Mouse (Mus musculus) stomach, embryonic 16.5 days (tissue): ENCODE measurements around the gene P2ry2. TPM values are rescaled to one million over a fixed set of nuclear protein-coding genes. Genes with fewer than 3 reads are reported as not detected.

Experiments used
- ATAC-seq: fragments of 200-750 bp; cut with Nextera tagmentation; 2 replicates; pipeline ENCODE4 v1.8.0; 2017; ENCODE audit warnings: moderate number of reproducible peaks, moderate TSS enrichment; ENCODE audit not compliant: insufficient read depth, low FRiP score
- H3K27ac ChIP-seq: fragments of 300-500 bp; sonication (generic); 2 replicates; pipeline ENCODE4 v1.5.1; 2014; ENCODE audit warnings: low read length
- H3K27me3 ChIP-seq: fragments of 300-500 bp; sonication (generic); 2 replicates; pipeline ENCODE4 v1.6.1; 2014; ENCODE audit warnings: low read length, control low read depth, mixed read lengths; ENCODE audit not compliant: control insufficient read depth, insufficient read depth
- H3K36me3 ChIP-seq: fragments of 300-500 bp; sonication (generic); 2 replicates; pipeline ENCODE4 v1.6.1; 2014; ENCODE audit warnings: low read length; ENCODE audit not compliant: control insufficient read depth, insufficient read depth
- H3K4me1 ChIP-seq: fragments of 300-500 bp; sonication (generic); 2 replicates; pipeline ENCODE4 v1.6.1; 2014; ENCODE audit warnings: low read length, control low read depth, mixed read lengths; ENCODE audit not compliant: control insufficient read depth, insufficient read depth
- H3K4me2 ChIP-seq: fragments of 300-500 bp; sonication (generic); 2 replicates; pipeline ENCODE4 v1.6.1; 2014; ENCODE audit warnings: low read depth, low read length, mixed read lengths
- H3K4me3 ChIP-seq: fragments of 300-500 bp; sonication (generic); replicated peaks from 2 replicates; pipeline ENCODE4 v1.5.1; 2014; ENCODE audit warnings: mild to moderate bottlenecking, low read length
- H3K9ac ChIP-seq: fragments of 300-500 bp; sonication (generic); 2 replicates; pipeline ENCODE4 v1.6.1; 2014; ENCODE audit warnings: low read length
- H3K9me3 ChIP-seq: fragments of 300-500 bp; sonication (generic); replicated peaks from 2 replicates; pipeline ENCODE4 v1.6.1; 2016; ENCODE audit warnings: low read length, control low read depth; ENCODE audit not compliant: control insufficient read depth
- WGBS: fragments of 180-500 bp; shearing (Covaris S2); extraction: QIAGEN DNeasy Blood & Tissue Kit; methylation state at CpG from one replicate; pipeline ENCODE4 v1.1.7; 2014; 5-methylcytosine and 5-hydroxymethylcytosine counted together
- polyA plus RNA-seq: library from polyadenylated mRNA; unstranded; fragments of >200 nt; fragmentation: Nextera tagmentation; extraction: Ambion mirVana; gene quantifications from 2 replicates; pipeline ENCODE4 v1.2.1, GENCODE M21; 2015

Gene P2ry2
- polyA plus RNA-seq: 8.5 and 12.0 TPM in 2 replicates

DNA sequence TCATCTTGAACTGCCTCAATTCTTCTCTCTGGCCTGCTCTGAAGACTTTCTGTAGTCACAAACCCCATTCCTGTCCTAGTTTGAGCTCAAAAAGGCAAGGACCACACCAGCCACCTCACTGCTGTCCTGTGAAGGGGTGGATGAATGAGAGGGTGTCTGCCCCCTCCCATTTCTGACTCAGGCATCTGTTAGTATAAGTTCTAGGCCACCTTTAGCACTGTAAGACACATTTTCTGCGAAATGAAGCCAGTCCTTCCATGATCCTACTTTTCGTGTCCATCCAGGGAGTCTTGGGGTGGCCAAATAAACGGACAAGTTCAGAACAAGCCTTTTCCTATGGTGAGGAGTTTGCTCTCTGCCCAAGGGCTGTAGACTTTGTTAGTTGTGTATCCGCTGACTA is at the start of gene P2ry2:
TSS of gene P2ry2 (minus strand) at position 326 of the 400 bp plus-strand sequence.
- Histone ChIP-seq H3K9me3 (no peaks in the 10 kb centered on the region), H3K27me3 (peaks cover 20% of the 10 kb centered on the region), H3K4me3 (peak within 1 kb of the TSS; percentile 63), H3K4me1 (0 out of 2 replicates have a peak, but pooled peaks cover 5% of the 10 kb centered on the region), H3K9ac (peak within 1 kb of the TSS; percentile 74), H3K27ac (peak within 1 kb of the TSS; percentile 38; the same call in 1 of the 2 replicates), H3K4me2 (peak within 1 kb of the TSS; percentile 89), H3K36me3 (no peaks in the 10 kb centered on the region)
- ATAC-seq: no peak
- 72% methylated on average over 4 of the region's 4 CpGs for WGBS

DNA sequence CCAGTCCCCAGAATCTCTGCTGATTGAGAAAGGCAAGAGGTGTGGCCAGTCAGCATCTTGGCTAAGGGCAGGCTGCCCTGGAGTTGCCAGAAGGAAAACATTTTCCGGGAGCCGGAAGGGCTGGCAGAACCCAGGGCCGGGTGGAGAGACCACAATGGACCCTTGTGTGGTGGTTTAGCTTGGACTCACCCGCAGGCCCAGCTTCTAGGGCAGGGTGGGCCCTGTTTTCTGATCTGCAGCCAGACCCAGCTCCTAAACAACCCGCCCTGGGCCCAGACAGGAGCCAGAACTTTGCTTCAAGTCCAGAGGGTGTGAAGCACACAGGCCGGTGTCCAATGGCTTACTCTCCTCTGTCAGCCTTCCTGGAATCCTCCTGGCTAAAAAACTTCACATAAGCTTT is 49.6 kb upstream of the P2ry2 start:
- H3K9me3 ChIP-seq: no peaks in the 10 kb centered on the region
- H3K27ac ChIP-seq: no peak overlapping the region
- H3K4me2 ChIP-seq: no peak overlapping the region
- H3K27me3 ChIP-seq: no peaks in the 10 kb centered on the region
- no peak overlapping the region for H3K9ac ChIP-seq
- H3K36me3 ChIP-seq: no peaks in the 10 kb centered on the region
- no peak overlapping the region for H3K4me3 ChIP-seq
- no peak for ATAC-seq
- H3K4me1 ChIP-seq: peaks cover 3% of the 10 kb centered on the region; the same call in 1 of the 2 replicates
- WGBS: 87% methylated on average over 6 of the region's 6 CpGs

DNA sequence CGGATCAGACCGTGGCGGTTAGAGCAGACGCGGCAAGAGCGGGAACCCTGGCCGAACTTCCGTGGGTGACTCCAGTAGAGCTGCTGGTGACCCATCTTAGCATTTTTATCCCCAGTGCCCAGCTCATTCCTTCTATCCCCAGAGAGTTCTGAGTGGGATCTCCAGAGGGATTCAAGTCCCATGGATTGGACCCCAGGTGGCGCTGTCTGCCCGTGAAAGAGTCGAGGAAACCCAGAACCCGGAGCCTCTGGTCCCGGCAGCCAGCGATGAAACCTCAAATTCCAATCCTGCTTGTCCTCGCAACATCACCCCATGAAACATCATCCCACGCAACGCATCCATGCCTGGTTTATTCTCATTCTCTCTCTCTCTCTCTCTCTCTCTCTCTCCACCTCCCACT is 48.7 kb upstream of the P2ry2 start:
- no peaks in the 10 kb centered on the region for H3K9me3 ChIP-seq
- H3K9ac ChIP-seq: 0 out of 2 replicates have a peak overlapping the region, but pooled peaks have one; percentile 26
- H3K4me1 ChIP-seq: peaks cover 3% of the 10 kb centered on the region; the same call in 1 of the 2 replicates
- ATAC-seq: peak; percentile 51; the same call in 1 of the 2 replicates
- no peaks in the 10 kb centered on the region for H3K27me3 ChIP-seq
- H3K4me2 ChIP-seq: peak overlapping the region; percentile 38
- no peaks in the 10 kb centered on the region for H3K36me3 ChIP-seq
- H3K4me3 ChIP-seq: no peak overlapping the region
- 6% methylated on average over 17 of the region's 17 CpGs for WGBS
- no peak overlapping the region for H3K27ac ChIP-seq

DNA sequence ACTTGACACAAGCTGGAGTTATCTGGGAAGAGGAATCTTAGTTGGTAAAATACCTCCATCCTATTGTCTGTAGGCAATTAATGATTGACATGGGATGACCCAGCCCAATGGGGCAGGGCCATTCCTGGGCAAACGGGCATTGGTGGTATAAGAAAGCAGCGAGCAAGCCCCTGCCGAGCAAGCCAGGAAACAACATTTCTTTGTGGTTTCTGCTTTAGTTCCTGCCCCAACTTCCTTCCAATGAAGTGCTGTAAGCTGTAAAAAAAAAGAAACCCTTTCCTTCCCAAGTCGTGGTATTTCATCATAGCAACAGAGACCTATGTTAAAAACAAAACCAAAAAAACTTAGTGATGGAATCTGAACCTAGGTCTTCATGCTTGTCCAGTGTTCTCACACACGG is 47.8 kb upstream of the P2ry2 start:
- H3K27me3 ChIP-seq: no peaks in the 10 kb centered on the region
- H3K36me3 ChIP-seq: no peaks in the 10 kb centered on the region
- 70% methylated on average over 5 of the region's 5 CpGs for WGBS
- H3K4me3 ChIP-seq: no peak overlapping the region
- no peak overlapping the region for H3K4me2 ChIP-seq
- H3K27ac ChIP-seq: no peak overlapping the region
- 0 out of 2 replicates have a peak, but pooled peaks cover 3% of the 10 kb centered on the region for H3K4me1 ChIP-seq
- no peak for ATAC-seq
- no peaks in the 10 kb centered on the region for H3K9me3 ChIP-seq
- H3K9ac ChIP-seq: no peak overlapping the region

DNA sequence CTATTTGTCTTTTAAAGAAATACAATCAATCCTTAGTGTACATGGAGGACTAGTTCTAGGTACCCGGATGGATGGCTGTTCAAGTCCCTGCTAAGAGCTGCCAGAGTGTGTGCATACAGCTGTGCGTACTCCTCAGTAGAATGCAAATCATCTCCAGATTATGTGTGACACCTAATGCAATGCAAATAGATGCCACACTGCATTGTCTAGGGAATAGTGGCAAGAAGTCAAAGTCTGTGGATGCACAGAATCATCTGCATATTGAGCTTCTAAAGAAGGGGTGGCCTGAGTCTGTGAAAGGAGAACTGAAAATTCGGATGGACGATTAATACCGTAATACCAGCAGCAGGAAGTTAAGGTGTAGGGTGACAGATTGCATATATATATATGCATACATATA is 46.5 kb upstream of the P2ry2 start:
- H3K4me2 ChIP-seq: no peak overlapping the region
- 0 out of 2 replicates have a peak, but pooled peaks cover 3% of the 10 kb centered on the region for H3K4me1 ChIP-seq
- no peaks in the 10 kb centered on the region for H3K27me3 ChIP-seq
- no peak overlapping the region for H3K4me3 ChIP-seq
- ATAC-seq: no peak
- no peak overlapping the region for H3K9ac ChIP-seq
- H3K9me3 ChIP-seq: no peaks in the 10 kb centered on the region
- H3K27ac ChIP-seq: no peak overlapping the region
- 86% methylated on average over 5 of the region's 5 CpGs for WGBS
- H3K36me3 ChIP-seq: no peaks in the 10 kb centered on the region

DNA sequence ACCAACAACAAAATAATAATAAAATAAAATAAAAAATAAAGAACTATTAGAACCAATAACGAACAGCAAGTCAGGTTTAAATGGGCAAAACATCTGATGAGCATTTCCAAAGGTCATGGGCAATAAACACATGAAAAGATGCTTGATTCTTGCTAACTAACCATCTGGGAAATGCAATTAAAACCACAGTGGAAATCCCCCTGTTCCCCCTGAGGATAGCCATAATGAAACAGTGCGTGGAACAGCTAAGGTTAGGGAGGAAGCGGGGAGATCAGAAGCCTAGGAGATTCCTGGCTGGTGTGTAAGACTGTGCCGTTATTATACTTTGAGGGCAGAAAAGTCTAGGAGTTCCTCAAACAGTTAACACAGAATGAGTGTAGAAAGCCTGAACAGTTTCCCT is 44.6 kb upstream of the P2ry2 start:
- Histone ChIP-seq H3K36me3 (no peaks in the 10 kb centered on the region), H3K9me3 (no peaks in the 10 kb centered on the region)

DNA sequence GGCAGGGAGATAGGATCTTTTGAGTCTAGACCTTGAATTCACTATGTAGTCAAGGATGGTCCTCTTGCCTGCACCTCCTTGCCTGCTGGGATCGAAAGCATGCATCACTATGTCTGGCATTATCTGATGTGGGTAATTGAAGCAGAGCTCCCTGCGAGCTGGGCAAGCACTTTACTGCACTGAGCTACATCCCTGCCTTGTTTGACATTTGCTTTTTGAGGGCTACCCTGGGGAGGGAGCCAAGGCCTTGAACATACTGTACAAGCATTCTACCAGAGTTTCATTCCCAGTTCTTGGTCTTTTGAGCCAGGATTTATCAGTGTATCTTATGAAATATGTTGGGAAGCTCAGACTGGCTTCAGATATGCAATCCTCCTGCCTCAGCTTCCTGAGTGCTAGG is 40.5 kb upstream of the P2ry2 start:
- H3K36me3 ChIP-seq: no peaks in the 10 kb centered on the region
- H3K27me3 ChIP-seq: no peaks in the 10 kb centered on the region
- H3K4me3 ChIP-seq: no peak overlapping the region
- no peak overlapping the region for H3K9ac ChIP-seq
- ATAC-seq: no peak
- no peak overlapping the region for H3K27ac ChIP-seq
- no peaks in the 10 kb centered on the region for H3K9me3 ChIP-seq
- 70% methylated on average over 2 of the region's 2 CpGs for WGBS
- no peak overlapping the region for H3K4me2 ChIP-seq
- peaks cover 7% of the 10 kb centered on the region for H3K4me1 ChIP-seq

More for the DNA sequence above, 44.6 kb upstream of the P2ry2 start:
- no peak overlapping the region for H3K4me2 ChIP-seq
- 64% methylated on average over 4 of the region's 4 CpGs for WGBS
- 0 out of 2 replicates have a peak, but pooled peaks cover 3% of the 10 kb centered on the region for H3K4me1 ChIP-seq
- ATAC-seq: no peak
- no peak overlapping the region for H3K4me3 ChIP-seq
- no peaks in the 10 kb centered on the region for H3K27me3 ChIP-seq
- H3K27ac ChIP-seq: no peak overlapping the region
- no peak overlapping the region for H3K9ac ChIP-seq

DNA sequence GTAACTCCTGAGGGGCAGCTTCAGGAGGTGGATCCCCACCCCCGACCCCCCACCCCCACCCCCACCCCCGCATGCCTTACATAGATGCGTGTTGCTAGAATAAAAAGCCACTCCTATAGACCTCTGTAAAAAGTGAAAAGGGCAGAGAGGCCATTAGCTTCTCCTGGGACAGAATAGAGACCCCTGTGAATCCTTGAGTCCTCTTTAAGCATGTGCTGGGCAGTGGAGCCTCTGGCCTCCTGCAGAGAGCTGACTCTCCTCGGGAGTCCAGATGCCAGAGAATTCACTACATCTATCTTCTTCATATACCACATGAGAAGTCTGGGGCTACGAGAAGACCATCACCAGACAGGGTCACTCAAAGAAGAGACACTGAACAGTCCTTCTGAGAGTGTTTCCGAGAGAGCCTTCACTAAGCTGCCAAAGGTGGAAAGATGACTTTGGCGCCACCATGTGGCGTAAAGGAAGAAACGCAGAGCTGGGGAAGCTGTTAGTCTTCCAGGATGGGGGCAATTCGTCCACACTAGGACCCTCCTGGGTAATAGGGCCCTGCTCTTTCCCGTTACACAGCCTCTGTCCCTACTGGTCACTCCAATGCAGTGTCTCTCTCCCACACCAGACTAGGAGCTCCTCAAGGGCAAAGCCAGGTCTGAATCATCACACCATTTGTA is 39.0 kb upstream of the P2ry2 start:
- Histone ChIP-seq H3K4me3 (no peak overlapping the region), H3K36me3 (no peaks in the 10 kb centered on the region), H3K27ac (peak overlapping the region; percentile 25; the same call in 1 of the 2 replicates), H3K4me1 (peaks cover 7% of the 10 kb centered on the region), H3K9ac (peak overlapping the region; percentile 31), H3K4me2 (no peak overlapping the region), H3K27me3 (no peaks in the 10 kb centered on the region), H3K9me3 (no peaks in the 10 kb centered on the region)
- peak; percentile 31; the same call in 1 of the 2 replicates for ATAC-seq
- WGBS: 20% methylated on average over 11 of the region's 11 CpGs

DNA sequence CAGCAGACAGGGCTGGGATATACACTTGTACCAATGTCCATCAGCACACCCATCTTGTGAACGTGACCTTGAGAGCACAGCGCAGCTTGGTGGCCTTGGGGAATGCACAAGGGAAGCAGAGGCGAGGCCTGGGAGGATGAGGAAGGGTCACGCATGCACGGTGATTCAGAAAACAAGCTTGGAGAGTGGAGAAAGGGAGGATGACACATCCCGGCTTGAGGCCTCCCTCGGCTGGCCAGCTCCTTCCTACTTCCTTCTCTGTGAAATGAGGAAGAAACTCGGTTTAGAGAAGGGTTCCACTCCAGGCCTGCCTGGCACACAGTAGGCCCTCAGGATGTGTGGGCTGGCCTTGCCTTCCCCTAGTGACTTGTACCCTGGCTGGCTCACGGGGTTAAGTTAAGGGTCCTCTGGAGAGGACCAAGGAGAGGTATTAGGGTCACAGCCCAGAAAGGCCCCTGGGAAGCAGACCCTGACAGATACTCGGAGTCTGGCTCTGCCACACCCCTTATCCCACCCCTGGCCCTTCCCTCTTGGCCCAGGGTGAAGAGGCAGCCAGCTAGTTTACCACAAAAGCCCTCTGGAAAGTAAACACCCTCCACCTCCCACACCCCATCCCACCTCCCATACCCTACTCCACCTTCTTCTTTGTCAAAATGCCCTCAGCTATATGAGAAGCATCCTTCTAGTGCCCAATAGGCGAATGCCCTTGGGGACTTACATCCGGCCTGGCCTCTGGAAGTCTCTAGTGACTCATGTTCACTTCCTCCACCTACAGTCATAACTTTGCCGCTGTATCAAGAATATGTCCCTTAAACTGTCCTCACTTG is 38.3 kb upstream of the P2ry2 start:
- Histone ChIP-seq H3K36me3 (no peaks in the 10 kb centered on the region), H3K9me3 (no peaks in the 10 kb centered on the region), H3K9ac (peak overlapping the region; percentile 8), H3K4me1 (peaks cover 7% of the 10 kb centered on the region), H3K27ac (peak overlapping the region; percentile 52), H3K27me3 (no peaks in the 10 kb centered on the region), H3K4me2 (no peak overlapping the region), H3K4me3 (no peak overlapping the region)
- ATAC-seq: no peak
- 62% methylated on average over 13 of the region's 13 CpGs for WGBS
